Mouse (Mus musculus) CH12.LX (cell line): ENCODE measurements around the gene Med12.

Experiments used
- CHD2 ChIP-seq: IDR thresholded peaks from 2 replicates; pipeline ENCODE4 v1.6.1; 2011; ENCODE audit warnings: low read length, improper control_type of control experiment
- MAX ChIP-seq: IDR thresholded peaks from 2 replicates; pipeline ENCODE4 v1.6.1; 2011; ENCODE audit warnings: low read length, improper control_type of control experiment

DNA sequence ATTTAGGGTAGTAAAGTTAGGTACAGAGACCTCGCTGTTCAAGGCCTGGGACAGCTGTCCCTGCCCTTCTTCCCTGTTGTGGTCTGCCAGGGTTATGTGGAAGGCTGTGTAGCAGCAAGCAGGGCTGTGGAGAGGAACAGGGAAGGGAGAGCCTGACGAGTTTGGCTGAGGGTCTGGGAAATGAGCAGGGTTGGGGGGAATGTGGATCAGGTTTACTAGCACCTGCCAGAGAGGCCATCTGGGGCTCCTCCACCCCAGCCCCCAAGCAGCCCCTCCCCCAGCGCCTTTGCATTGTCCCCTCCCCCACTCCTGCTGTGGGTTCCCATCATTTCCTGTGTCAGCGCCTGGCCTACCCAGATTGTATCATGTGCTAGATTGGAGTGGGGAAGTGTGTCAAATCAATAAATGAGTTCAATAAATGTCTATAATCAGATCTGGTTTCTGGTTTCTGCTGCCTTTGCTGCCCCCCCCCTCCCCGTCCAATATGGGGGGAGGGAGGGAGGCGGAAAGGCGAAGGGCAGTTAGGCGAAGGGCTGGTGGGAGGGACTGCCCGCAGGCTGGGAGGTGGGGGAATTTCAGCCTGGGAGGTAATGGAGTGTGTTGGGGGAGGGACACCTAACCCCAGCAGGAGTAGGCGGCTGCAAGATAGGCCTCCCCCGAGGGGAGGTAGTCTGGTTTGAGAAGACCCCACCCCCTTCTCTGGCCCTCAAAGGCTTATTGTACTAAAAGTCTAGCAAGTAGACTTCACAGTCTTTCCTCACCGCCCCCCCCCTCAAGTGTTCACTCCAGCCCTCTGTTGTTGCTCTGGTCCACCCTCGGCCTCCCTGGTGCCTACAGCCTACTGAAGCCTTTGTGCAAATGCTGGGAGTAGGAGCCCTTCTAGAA lies 13.1 kb upstream of the Med12 start:
- peak; percentile 73 for TF ChIP-seq CHD2
- TF ChIP-seq MAX, result no peak
